Mouse (Mus musculus): ENCODE results near the gene Defa36. TPM values are rescaled to one million over a fixed set of nuclear protein-coding genes. Genes with fewer than 3 reads are reported as not detected.
"Not testable (repeated sequence)": the region's sequence is repeated elsewhere in the genome, so short reads cannot be mapped to it uniquely, and the experiment has no call there.

Defa36 gene
- polyA plus RNA-seq (2014; fragmentation: Nextera tagmentation; extraction: Ambion mirVana) = not detected in 2 replicates

DNA sequence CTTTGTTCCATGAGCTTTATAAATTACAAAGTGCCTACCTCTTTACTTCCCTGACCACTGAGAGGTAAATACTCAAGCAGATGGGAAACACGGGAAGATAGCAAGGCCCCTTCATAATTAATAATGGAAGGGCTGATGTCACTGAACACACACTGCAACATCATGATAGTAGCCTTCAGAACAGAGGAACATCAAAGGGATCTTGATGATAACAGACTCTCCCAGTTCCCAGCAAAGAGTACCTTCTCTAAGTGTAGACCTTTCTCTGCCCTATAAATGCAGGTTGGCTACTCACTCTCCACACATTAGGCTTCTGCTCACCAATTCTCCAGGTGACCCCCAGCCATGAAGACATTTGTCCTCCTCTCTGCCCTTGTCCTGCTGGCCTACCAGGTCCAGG, at the start of gene Defa36:
Defa36 (plus strand) TSS at position 301 of the 400 bp plus-strand sequence.
- H3K9ac ChIP-seq (ENCODE audit: low read length); ATAC-seq (ENCODE audit: insufficient read depth, low FRiP score, low TSS enrichment); H3K4me1 ChIP-seq (ENCODE audit: control insufficient read depth, insufficient read depth, low read length); H3K27me3 ChIP-seq (ENCODE audit: control insufficient read depth, insufficient read depth, low read length); H3K4me3 ChIP-seq (ENCODE audit: low read depth, low read length); H3K9me3 ChIP-seq (ENCODE audit: control insufficient read depth, low read length); H3K4me2 ChIP-seq (ENCODE audit: low read depth); DNase-seq (ENCODE audit: low spot score); H3K36me3 ChIP-seq (ENCODE audit: control insufficient read depth, insufficient read depth, low read length); H3K27ac ChIP-seq (ENCODE audit: low read depth, low read length): not testable (repeated sequence)
- WGBS = no CpG with 5 or more reads among the region's 1 CpGs

DNA sequence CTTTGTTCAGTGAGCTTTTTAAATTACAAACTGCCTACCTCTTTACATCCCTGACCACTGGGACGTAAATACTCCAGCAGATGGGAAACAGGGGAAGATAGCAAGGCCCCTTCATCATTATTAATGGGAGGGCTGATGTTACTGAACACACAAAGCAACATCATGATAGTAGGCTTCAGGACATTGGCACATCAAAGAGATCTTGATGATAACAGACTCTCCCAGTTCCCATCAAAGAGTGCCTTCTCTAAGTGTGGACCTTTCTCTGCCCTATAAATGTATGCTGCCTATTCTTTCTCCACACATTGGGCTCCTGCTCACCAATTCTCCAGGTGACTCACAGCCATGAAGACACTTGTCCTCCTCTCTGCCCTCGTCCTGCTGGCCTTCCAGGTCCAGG, 49.0 kb upstream of the Defa36 start, which contains the start of gene Defa2:
Defa2 (plus strand) TSS at position 301 of the 400 bp plus-strand sequence.
- not testable (repeated sequence) for H3K9ac ChIP-seq (ENCODE audit: low read length); DNase-seq (ENCODE audit: low spot score); ATAC-seq (ENCODE audit: insufficient read depth, low FRiP score, low TSS enrichment); H3K9me3 ChIP-seq (ENCODE audit: control insufficient read depth, low read length); H3K4me2 ChIP-seq (ENCODE audit: low read depth); H3K27ac ChIP-seq (ENCODE audit: low read depth, low read length); H3K27me3 ChIP-seq (ENCODE audit: control insufficient read depth, insufficient read depth, low read length); H3K36me3 ChIP-seq (ENCODE audit: control insufficient read depth, insufficient read depth, low read length); H3K4me3 ChIP-seq (ENCODE audit: low read depth, low read length); H3K4me1 ChIP-seq (ENCODE audit: control insufficient read depth, insufficient read depth, low read length)
- no CpG with 5 or more reads among the region's 2 CpGs for WGBS

DNA sequence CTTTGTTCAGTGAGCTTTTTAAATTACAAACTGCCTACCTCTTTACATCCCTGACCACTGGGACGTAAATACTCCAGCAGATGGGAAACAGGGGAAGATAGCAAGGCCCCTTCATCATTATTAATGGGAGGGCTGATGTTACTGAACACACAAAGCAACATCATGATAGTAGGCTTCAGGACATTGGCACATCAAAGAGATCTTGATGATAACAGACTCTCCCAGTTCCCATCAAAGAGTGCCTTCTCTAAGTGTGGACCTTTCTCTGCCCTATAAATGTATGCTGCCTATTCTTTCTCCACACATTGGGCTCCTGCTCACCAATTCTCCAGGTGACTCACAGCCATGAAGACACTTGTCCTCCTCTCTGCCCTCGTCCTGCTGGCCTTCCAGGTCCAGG, 35.7 kb upstream of the Defa36 start, which contains the start of gene Defa33:
Defa33 (plus strand) TSS at position 301 of the 400 bp plus-strand sequence.
- H3K9ac ChIP-seq (ENCODE audit: low read length); H3K27me3 ChIP-seq (ENCODE audit: control insufficient read depth, insufficient read depth, low read length); DNase-seq (ENCODE audit: low spot score); ATAC-seq (ENCODE audit: insufficient read depth, low FRiP score, low TSS enrichment); H3K27ac ChIP-seq (ENCODE audit: low read depth, low read length); H3K4me2 ChIP-seq (ENCODE audit: low read depth); H3K4me1 ChIP-seq (ENCODE audit: control insufficient read depth, insufficient read depth, low read length); H3K36me3 ChIP-seq (ENCODE audit: control insufficient read depth, insufficient read depth, low read length); H3K9me3 ChIP-seq (ENCODE audit: control insufficient read depth, low read length); H3K4me3 ChIP-seq (ENCODE audit: low read depth, low read length): not testable (repeated sequence)
- WGBS = no CpG with 5 or more reads among the region's 2 CpGs

DNA sequence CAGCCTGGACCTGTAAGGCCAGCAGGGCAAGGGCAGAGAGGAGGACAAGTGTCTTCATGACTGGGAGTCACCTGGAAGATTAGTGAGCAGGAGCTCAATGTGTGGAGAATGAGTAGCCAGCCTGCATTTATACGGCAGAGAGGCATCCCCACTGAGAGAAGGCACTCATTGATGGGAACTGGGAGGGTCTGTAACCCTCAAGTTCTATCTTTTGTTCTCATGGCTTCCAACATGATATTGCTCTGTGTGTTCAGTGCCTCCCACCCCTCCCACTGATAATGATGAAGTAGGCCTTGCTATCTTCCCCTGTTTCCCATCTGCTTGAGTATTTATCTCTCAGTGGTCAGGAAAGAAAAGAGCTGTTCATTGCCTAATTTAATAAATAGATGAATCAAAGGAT, 29.2 kb downstream of the Defa36 start, which contains the start of gene Gm7849:
Gm7849 (minus strand) TSS at position 101 of the 400 bp plus-strand sequence.
- DNase-seq (ENCODE audit: low spot score); ATAC-seq (ENCODE audit: insufficient read depth, low FRiP score, low TSS enrichment): not testable (repeated sequence)
- no CpG with 5 or more reads among the region's 1 CpGs for WGBS

More for the DNA sequence above, 29.2 kb downstream of the Defa36 start, which contains the start of gene Gm7849:
- H3K27ac ChIP-seq (ENCODE audit: low read depth, low read length); H3K4me3 ChIP-seq (ENCODE audit: low read depth, low read length); H3K4me1 ChIP-seq (ENCODE audit: control insufficient read depth, insufficient read depth, low read length); H3K27me3 ChIP-seq (ENCODE audit: control insufficient read depth, insufficient read depth, low read length); H3K4me2 ChIP-seq (ENCODE audit: low read depth); H3K36me3 ChIP-seq (ENCODE audit: control insufficient read depth, insufficient read depth, low read length); H3K9me3 ChIP-seq (ENCODE audit: control insufficient read depth, low read length); H3K9ac ChIP-seq (ENCODE audit: low read length): not testable (repeated sequence)

Other genes with a start within 250 kb of the Defa36 start
- gene Defa31, start 235.8 kb upstream of the Defa36 start, polyA plus RNA-seq (2014; fragmentation: Nextera tagmentation; extraction: Ambion mirVana) = not detected in 2 replicates
- not detected in 2 replicates for gene Gm15293, start 225.8 kb upstream of the Defa36 start, polyA plus RNA-seq (2014; fragmentation: Nextera tagmentation; extraction: Ambion mirVana)
- gene Gm15292, start 177.7 kb upstream of the Defa36 start, polyA plus RNA-seq (2014; fragmentation: Nextera tagmentation; extraction: Ambion mirVana) = not detected in 2 replicates
- gene Defa27, start 111.9 kb upstream of the Defa36 start, polyA plus RNA-seq (2014; fragmentation: Nextera tagmentation; extraction: Ambion mirVana) = not detected in 2 replicates
- gene Defa29, start 100.4 kb upstream of the Defa36 start, polyA plus RNA-seq (2014; fragmentation: Nextera tagmentation; extraction: Ambion mirVana) = not detected in 2 replicates
- gene Defa2, start 48.9 kb upstream of the Defa36 start, polyA plus RNA-seq (2014; fragmentation: Nextera tagmentation; extraction: Ambion mirVana) = not detected in 2 replicates
- not detected in 2 replicates for gene Defa33, start 35.6 kb upstream of the Defa36 start, polyA plus RNA-seq (2014; fragmentation: Nextera tagmentation; extraction: Ambion mirVana)
- gene Gm7849, start 29.1 kb downstream of the Defa36 start, polyA plus RNA-seq (2014; fragmentation: Nextera tagmentation; extraction: Ambion mirVana) = not detected in 2 replicates
- gene Defa20, start 81.8 kb downstream of the Defa36 start, polyA plus RNA-seq (2014; fragmentation: Nextera tagmentation; extraction: Ambion mirVana) = not detected in 2 replicates
- not detected in 2 replicates for gene Defa32, start 101.6 kb downstream of the Defa36 start, polyA plus RNA-seq (2014; fragmentation: Nextera tagmentation; extraction: Ambion mirVana)
- not detected in 2 replicates for gene Defa37, start 138.0 kb downstream of the Defa36 start, polyA plus RNA-seq (2014; fragmentation: Nextera tagmentation; extraction: Ambion mirVana)
- gene Defa28, start 155.6 kb downstream of the Defa36 start, polyA plus RNA-seq (2014; fragmentation: Nextera tagmentation; extraction: Ambion mirVana) = not detected in 2 replicates
- gene Gm7861, start 167.1 kb downstream of the Defa36 start, polyA plus RNA-seq (2014; fragmentation: Nextera tagmentation; extraction: Ambion mirVana) = not detected in 2 replicates
- not detected in 2 replicates for gene Defa26, start 190.8 kb downstream of the Defa36 start, polyA plus RNA-seq (2014; fragmentation: Nextera tagmentation; extraction: Ambion mirVana)
- gene Defa17, start 228.4 kb downstream of the Defa36 start, polyA plus RNA-seq (2014; fragmentation: Nextera tagmentation; extraction: Ambion mirVana) = not detected in 2 replicates
- not detected in 2 replicates for gene Defa34, start 238.4 kb downstream of the Defa36 start, polyA plus RNA-seq (2014; fragmentation: Nextera tagmentation; extraction: Ambion mirVana)

All from neural tube, embryonic 11.5 days (tissue).